ENCODE assay signal across 8 mouse cellular contexts in genomic region chr14:120276343-120277080, GRCm38 (mm10). TPM values are rescaled to one million over a fixed set of nuclear protein-coding genes. Genes with fewer than 3 reads are reported as not detected.
DNase-seq lines count a peak whose midpoint lies in the region; ATAC-seq and TF ChIP-seq lines count a peak whose summit lies in the region.

No protein-coding gene starts in this region.

- peak overlapping the region; percentile 98 for H3K27ac ChIP-seq in left cerebral cortex, adult 2 months
- peak overlapping the region; percentile 70 for H3K27ac ChIP-seq in hindbrain, embryonic 12.5 days

- WGBS in hindbrain, embryonic 12.5 days: 21% methylated on average over 10 of the region's 10 CpGs

- no peak for TF ChIP-seq CTCF in left cerebral cortex, adult 2 months (IDR thresholded peaks at IDR 0.05)
- no peak for TF ChIP-seq CTCF in brain, embryonic 14.5 days (IDR thresholded peaks at IDR 0.05; ENCODE audit: borderline replicate concordance, extremely low read depth, insufficient read depth, insufficient read length)

- H3K4me2 ChIP-seq in hindbrain, embryonic 12.5 days (replicated peaks): peak overlapping the region; percentile 69

- no peaks in the 10 kb centered on the region for H3K9me3 ChIP-seq in hindbrain, embryonic 12.5 days (replicated peaks)

- peak overlapping the region; percentile 71 for H3K4me3 ChIP-seq in left cerebral cortex, adult 2 months
- H3K4me3 ChIP-seq in hindbrain, embryonic 12.5 days: peak overlapping the region; percentile 59

- no peak for TF ChIP-seq POLR2A in brain, embryonic 14.5 days (IDR thresholded peaks at IDR 0.05; ENCODE audit: borderline replicate concordance, extremely low read depth, insufficient read depth, insufficient read length, poor library complexity, severe bottlenecking)

- no peak for DNase-seq in left cerebral cortex, adult 2 months (ENCODE audit: extremely low spot score in 1 of 2, low spot score in 2 of 2)
- DNase-seq in left cerebral cortex, adult 18-20 months (ENCODE audit: low spot score in 2 of 2): no peak
- DNase-seq in brain, embryonic 14.5 days (ENCODE audit: low read depth): peak; percentile 89
- DNase-seq in urinary bladder, postnatal 36 days (ENCODE audit: low spot score in 2 of 2): no peak
- DNase-seq in layer of hippocampus, adult 9-10 months (ENCODE audit: low spot score): no peak
- no peak for DNase-seq in cerebellum, adult 8-10 months

- peak overlapping the region; percentile 56 for H3K9ac ChIP-seq in hindbrain, embryonic 12.5 days

- intact Hi-C loops in left cerebral cortex, adult 2 months (cut with DNase I): loop anchor here (2.0 to 5.0 kb wide), 4 partner anchors 116 to 200 kb away; no protein-coding TSS in a partner anchor

- H3K4me1 ChIP-seq in hindbrain, embryonic 12.5 days: peaks cover 52% of the 10 kb centered on the region

- H3K36me3 ChIP-seq in hindbrain, embryonic 12.5 days: no peaks in the 10 kb centered on the region

- H3K27me3 ChIP-seq in hindbrain, embryonic 12.5 days: no peaks in the 10 kb centered on the region

- no peak for ATAC-seq in hindbrain, embryonic 12.5 days (ENCODE audit: low FRiP score)
- peak; percentile 7; the same call in 1 of the 2 replicates for ATAC-seq in megakaryocyte, adult 5-6 weeks (ENCODE audit: poor library complexity, severe bottlenecking)

RNA-seq across cellular contexts. Expression of gene Mbnl2, which starts 1.0 kb away (rescaled TPM):
- 100 to 1,000 TPM; 248 to 251 TPM for total RNA-seq in left cerebral cortex, adult 2 months (2021)
- 100 to 1,000 TPM; 241 to 268 TPM for total RNA-seq in left cerebral cortex, adult 18-20 months (2021)
- polyA plus RNA-seq in brain, embryonic 14.5 days (2012; rRNA removed): 16.9 and 20.2 TPM in 2 replicates
- 47.2 and 60.3 TPM in 2 replicates for polyA plus RNA-seq in hindbrain, embryonic 12.5 days (2016; fragmentation: Nextera tagmentation; extraction: Ambion mirVana)
- 113 and 132 TPM in 2 replicates for total RNA-seq in megakaryocyte, adult 5-6 weeks (2015)
- 94.7 and 111 TPM in 2 replicates for total RNA-seq in megakaryocyte, adult 5-6 weeks (2017)
